Mouse (Mus musculus) R1 (cell line): Measurements from ENCODE around the gene Pkn2.

Source experiments
- DNase-seq: peaks from one replicate; pipeline ENCODE4 v3.0.0-alpha.2; 2018; ENCODE audit warnings: low read depth, low spot score

The Pkn2 gene

GRCm38 (mm10) chr3:142834024-142834423 is 47.8 kb downstream of the Pkn2 start:
- DNase-seq, result no peak

GRCm38 (mm10) chr3:142832910-142833309 is 48.9 kb downstream of the Pkn2 start:
- DNase-seq, result no peak

GRCm38 (mm10) chr3:142826449-142827146 is 55.2 kb downstream of the Pkn2 start:
- DNase-seq, result peak; percentile 6

GRCm38 (mm10) chr3:142823606-142824005 is 58.2 kb downstream of the Pkn2 start:
- DNase-seq, result no peak

GRCm38 (mm10) chr3:142817506-142817905 is 64.3 kb downstream of the Pkn2 start:
- no peak for DNase-seq

- DNase-seq, result no peak
Measured at GRCm38 (mm10) chr3:142811582-142811981, 70.2 kb downstream of the Pkn2 start.

GRCm38 (mm10) chr3:142795587-142795986 is 86.2 kb downstream of the Pkn2 start:
- no peak for DNase-seq

GRCm38 (mm10) chr3:142786423-142787072 is 95.3 kb downstream of the Pkn2 start:
- no peak for DNase-seq

GRCm38 (mm10) chr3:142777227-142777626 is 104.6 kb downstream of the Pkn2 start:
- no peak for DNase-seq

- no peak for DNase-seq
Measured at GRCm38 (mm10) chr3:142773538-142774191, 108.1 kb downstream of the Pkn2 start.

GRCm38 (mm10) chr3:142770518-142770917 is 111.3 kb downstream of the Pkn2 start:
- no peak for DNase-seq

- no peak for DNase-seq
Measured at GRCm38 (mm10) chr3:142768498-142768897, 113.3 kb downstream of the Pkn2 start.

- DNase-seq, result no peak
Measured at GRCm38 (mm10) chr3:142765778-142766165, 116.0 kb downstream of the Pkn2 start.

GRCm38 (mm10) chr3:142764995-142765777 is 116.6 kb downstream of the Pkn2 start, which contains the start of gene Gtf2b:
Gene Gtf2b (plus strand): TSS chr3:142765045.
- peak; percentile 94 for DNase-seq

- peak; percentile 56 for DNase-seq
Measured at GRCm38 (mm10) chr3:142760356-142760755, 121.4 kb downstream of the Pkn2 start.

- DNase-seq, result no peak
Measured at GRCm38 (mm10) chr3:142758593-142758992, 123.2 kb downstream of the Pkn2 start.

GRCm38 (mm10) chr3:142757841-142758240 is 124.0 kb downstream of the Pkn2 start:
- no peak for DNase-seq

GRCm38 (mm10) chr3:142755132-142755867 is 126.5 kb downstream of the Pkn2 start:
- DNase-seq, result no peak

GRCm38 (mm10) chr3:142749131-142749530 is 132.7 kb downstream of the Pkn2 start:
- DNase-seq, result no peak

GRCm38 (mm10) chr3:142747673-142748072 is 134.1 kb downstream of the Pkn2 start:
- DNase-seq, result no peak

GRCm38 (mm10) chr3:142745076-142745475 is 136.7 kb downstream of the Pkn2 start:
- DNase-seq, result no peak
